Mouse (Mus musculus) CD4-positive, CD25-positive, alpha-beta regulatory T cell, adult 9 weeks (primary cell): Measurements from ENCODE around the gene Capn5. TPM values are rescaled to one million over a fixed set of nuclear protein-coding genes. Genes with fewer than 3 reads are reported as not detected.

Experiments
- polyA plus RNA-seq: library from polyadenylated mRNA; unstranded; fragments of 100-300 nt; shearing (Covaris generic); gene quantifications from one replicate; pipeline ENCODE4 v1.2.1, GENCODE M21; 2017

Capn5 gene
- 2.9 TPM for polyA plus RNA-seq

DNA sequence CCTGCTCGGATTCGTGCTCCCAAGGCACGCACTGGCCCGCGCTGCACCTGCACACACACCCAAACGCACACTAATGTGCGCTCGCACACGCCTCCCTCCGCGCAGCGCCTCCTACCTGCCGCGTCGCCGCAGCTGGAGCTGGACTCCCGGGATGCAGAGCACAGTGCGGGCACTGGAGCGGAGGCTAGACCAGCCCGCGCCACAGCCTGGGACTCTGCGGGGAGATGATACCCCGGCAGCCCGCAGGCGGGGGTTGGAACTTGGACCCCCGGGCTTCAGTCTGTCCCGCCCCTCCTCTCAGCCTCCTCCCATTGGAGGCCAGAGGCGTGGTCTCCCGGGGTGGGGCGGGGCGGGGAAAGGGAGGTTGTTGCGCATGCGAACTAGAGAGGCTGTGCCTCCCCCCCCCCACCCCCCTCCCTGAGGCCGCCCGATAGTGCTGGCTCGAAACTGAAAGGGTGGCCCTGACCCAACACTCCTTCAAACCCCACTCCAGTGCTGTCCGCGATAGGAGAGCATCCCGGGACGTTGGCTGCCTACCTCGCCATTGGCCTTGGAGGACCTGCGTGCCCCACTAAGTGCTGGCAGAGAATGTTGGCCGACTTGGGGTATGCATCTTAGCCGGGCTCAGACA is at the start of gene Capn5:
TSS of gene Capn5 (minus strand) at position 346 of the 631 bp plus-strand sequence.

DNA sequence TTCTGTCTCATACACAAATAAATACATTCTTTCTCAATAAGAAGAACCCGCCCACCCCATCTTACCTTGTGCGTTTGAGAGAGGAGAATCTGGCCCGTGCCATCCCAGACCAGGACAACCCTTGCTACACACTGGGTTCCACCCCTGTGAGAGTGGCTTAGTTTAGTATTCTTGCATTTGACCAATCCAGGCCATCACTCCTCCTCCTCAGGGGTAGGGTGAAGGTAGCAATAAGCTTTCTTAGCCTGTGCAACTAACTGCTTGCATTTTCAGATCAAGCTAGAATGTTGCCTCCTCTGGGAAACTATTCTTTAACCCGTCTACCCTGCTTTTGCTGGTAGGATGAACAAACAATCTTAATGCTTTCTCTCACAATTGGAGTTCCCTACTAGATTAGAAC is 21.3 kb upstream of the Capn5 start, which contains the start of gene B3gnt6:
TSS of gene B3gnt6 (minus strand) at position 101 of the 400 bp plus-strand sequence.

GRCm38 (mm10) chr7:98145402-98145801 is 32.7 kb downstream of the Capn5 start, which contains the start of gene Omp:
Gene Omp, minus strand, starts transcription at chr7:98145502.

DNA sequence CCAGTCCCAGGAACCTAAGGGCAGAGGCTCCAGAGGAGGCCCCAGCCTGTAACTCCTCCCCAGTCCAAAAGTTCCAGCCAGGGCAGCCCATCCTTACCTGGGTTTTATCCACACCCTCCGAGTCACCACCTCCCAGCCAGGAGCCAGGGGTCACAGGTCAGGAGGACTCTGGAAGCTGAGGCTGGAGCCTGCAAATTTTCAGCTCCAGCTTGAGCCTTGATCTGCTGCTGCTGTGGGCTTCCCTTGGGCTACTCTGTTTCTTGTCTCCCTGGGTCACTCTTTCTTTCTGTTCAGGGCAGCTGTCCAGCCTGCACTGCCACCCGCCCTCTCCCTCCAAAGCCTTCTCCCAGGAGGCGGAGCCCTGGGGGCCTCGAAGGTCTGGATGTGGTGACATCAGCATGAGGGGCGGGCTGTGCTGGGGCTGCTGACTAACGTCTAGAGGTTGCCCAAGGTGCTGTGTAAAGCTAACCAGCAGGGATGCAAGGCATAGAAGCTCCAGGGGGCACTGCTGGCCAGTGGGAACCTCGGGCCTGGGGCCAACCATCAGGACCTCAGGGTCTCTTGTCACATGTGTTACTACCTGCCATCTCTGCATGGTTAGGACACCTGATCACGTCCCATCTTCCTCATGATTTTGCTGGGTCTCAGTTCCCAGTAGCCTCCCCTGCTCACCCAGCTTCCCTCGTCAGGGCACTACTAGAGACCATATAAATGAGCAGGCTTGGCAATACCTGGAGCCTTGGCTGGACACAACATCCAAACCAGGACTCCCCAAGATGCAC is 58.7 kb downstream of the Capn5 start, which contains the start of gene Myo7a:
TSS of gene Myo7a (minus strand) at position 346 of the 782 bp plus-strand sequence.

Other genes starting within 250 kb of the Capn5 start
- 3.8 TPM for gene Myo7a, start 58.8 kb downstream of the Capn5 start, polyA plus RNA-seq
- gene Omp, start 32.8 kb downstream of the Capn5 start, polyA plus RNA-seq, result not detected
- not detected for gene B3gnt6, start 21.2 kb upstream of the Capn5 start, polyA plus RNA-seq
- 13.8 TPM for gene Acer3, start 142.9 kb upstream of the Capn5 start, polyA plus RNA-seq
- gene Tsku, start 183.1 kb upstream of the Capn5 start, polyA plus RNA-seq, result not detected